Comparison of ENCODE assay signal across 7 mouse cellular contexts in genomic region chr4:130112299-130112698, GRCm38 (mm10). TPM values are rescaled to one million over a fixed set of nuclear protein-coding genes. Genes with fewer than 3 reads are reported as not detected.
DNase-seq lines count a peak whose midpoint lies in the region; ATAC-seq and TF ChIP-seq lines count a peak whose summit lies in the region.

No protein-coding gene starts in this region.

- no peaks in the 10 kb centered on the region for H3K9me3 ChIP-seq in stomach, postnatal 0 days (ENCODE audit: control insufficient read depth, low read length)

- peaks cover 5% of the 10 kb centered on the region for H3K4me1 ChIP-seq in stomach, postnatal 0 days (replicated peaks; ENCODE audit: control insufficient read depth, insufficient read depth)

- ATAC-seq in stomach, postnatal 0 days (ENCODE audit: low FRiP score, low TSS enrichment), result peak; percentile 1; the same call in 1 of the 2 replicates
- no peak for ATAC-seq in activated CD4-positive, CD25-positive, alpha-beta regulatory T cell, adult 4 months

- DNase-seq in right cerebral cortex, adult 2 months (ENCODE audit: low spot score in 2 of 2), result peak; percentile 26 to 44
- DNase-seq in right cerebral cortex, postnatal 4 days, result no peak
- peak; percentile 80 to 81 for DNase-seq in adrenal gland, postnatal 36 days
- peak; percentile 46 to 52 for DNase-seq in heart, postnatal 36 days
- DNase-seq in stomach, postnatal 0 days (ENCODE audit: low spot score), result peak; percentile 44
- no peak for DNase-seq in left cerebral cortex, adult 9 months (ENCODE audit: low spot score in 2 of 2)

- H3K27me3 ChIP-seq in stomach, postnatal 0 days (ENCODE audit: control insufficient read depth, insufficient read depth, low read length), result no peaks in the 10 kb centered on the region

- TF ChIP-seq EP300 in stomach, postnatal 0 days (optimal IDR thresholded peaks at IDR 0.05), result no peak

- H3K27ac ChIP-seq in stomach, postnatal 0 days (replicated peaks), result 0 out of 2 replicates have a peak overlapping the region, but pooled peaks have one; percentile 6

- TF ChIP-seq CTCF in stomach, postnatal 0 days (IDR thresholded peaks at IDR 0.05; ENCODE audit: low read depth), result no peak

- no peak overlapping the region for H3K4me3 ChIP-seq in stomach, postnatal 0 days (ENCODE audit: low read depth, low read length)

- intact Hi-C loops in heart, postnatal 36 days (cut with DNase I), result no loop called here

- no peaks in the 10 kb centered on the region; the same call in 1 of the 2 replicates for H3K36me3 ChIP-seq in stomach, postnatal 0 days (ENCODE audit: control insufficient read depth, insufficient read depth, low read length)

- no peak overlapping the region for H3K4me2 ChIP-seq in stomach, postnatal 0 days (replicated peaks; ENCODE audit: low read depth)

- H3K9ac ChIP-seq in stomach, postnatal 0 days (ENCODE audit: low read length), result no peak overlapping the region

- WGBS in stomach, postnatal 0 days, result 45% methylated on average over 7 of the region's 7 CpGs

RNA-seq across cellular contexts. Expression of gene Pef1, which starts 9.9 kb away (rescaled TPM):
- total RNA-seq in adrenal gland, postnatal 36 days (2021), result 10 to 100 TPM; 74.4 to 84.0 TPM
- 10 to 100 TPM; 37.5 to 37.6 TPM for total RNA-seq in heart, postnatal 36 days (2021)
- 63.7 and 64.7 TPM in 2 replicates for polyA plus RNA-seq in stomach, postnatal 0 days (2015; fragmentation: Nextera tagmentation; extraction: Ambion mirVana)
- 10 to 100 TPM; 28.6 to 41.4 TPM for polyA plus RNA-seq in activated CD4-positive, CD25-positive, alpha-beta regulatory T cell, adult 4 months (2017; shearing (Covaris generic))

RNA-seq across cellular contexts. Expression of gene Hcrtr1, which starts 26.9 kb away (rescaled TPM):
- total RNA-seq in adrenal gland, postnatal 36 days (2021), result under 1 TPM; 0.40 to 0.46 TPM
- not detected for total RNA-seq in heart, postnatal 36 days (2021)
- 0.39 and 0.73 TPM in 2 replicates for polyA plus RNA-seq in stomach, postnatal 0 days (2015; fragmentation: Nextera tagmentation; extraction: Ambion mirVana)
- not detected for polyA plus RNA-seq in activated CD4-positive, CD25-positive, alpha-beta regulatory T cell, adult 4 months (2017; shearing (Covaris generic))

Comparison
In these comparisons a context has a peak if more than half of its experiments do, and no peak if none do; other contexts are left out.
1. DNase-seq: peak in right cerebral cortex, adult 2 months (2 of 2), adrenal gland, postnatal 36 days (2 of 2), heart, postnatal 36 days (2 of 2) and stomach, postnatal 0 days (single experiment); none in right cerebral cortex, postnatal 4 days (single experiment) and left cerebral cortex, adult 9 months (0 of 2).